Mouse (Mus musculus) ES-E14 (cell line): ENCODE measurements around the gene Arhgap31. TPM values are rescaled to one million over a fixed set of nuclear protein-coding genes. Genes with fewer than 3 reads are reported as not detected.

Source experiments
- DNase-seq: peaks from one replicate; pipeline ENCODE4 v3.0.0-alpha.2; 2013; ENCODE audit warnings: low read depth, low spot score
- H3K27ac ChIP-seq: 2 replicates; pipeline ENCODE4 v1.5.1; 2012; ENCODE audit warnings: low read depth, mild to moderate bottlenecking, low read length, moderate library complexity, mixed read lengths; ENCODE audit not compliant: poor library complexity, insufficient read depth, severe bottlenecking
- H3K36me3 ChIP-seq: 2 replicates; pipeline ENCODE4 v1.6.1; 2012; ENCODE audit warnings: mild to moderate bottlenecking, low read length, moderate library complexity, mixed read lengths; ENCODE audit not compliant: control insufficient read depth, poor library complexity, insufficient read depth, severe bottlenecking
- H3K4me1 ChIP-seq, 2 experiments: fragments of 150-350 bp in 1 of 2; sonication (generic) in 1 of 2; 2 replicates each; pipeline ENCODE4 v1.6.1; 2012; ENCODE audit warnings: low read length in 2 of 2, mild to moderate bottlenecking in 1 of 2, mixed read lengths in 1 of 2; ENCODE audit not compliant: control insufficient read depth in 2 of 2, insufficient read depth in 2 of 2, poor library complexity in 1 of 2
- H3K4me3 ChIP-seq, 2 experiments: fragments of 150-350 bp in 1 of 2; sonication (generic) in 1 of 2; 2 replicates each; pipeline ENCODE4 v1.5.1; 2012; ENCODE audit warnings: low read length in 2 of 2, low read depth in 1 of 2, mild to moderate bottlenecking in 1 of 2, mixed read lengths in 1 of 2; ENCODE audit not compliant: insufficient read depth in 1 of 2, poor library complexity in 1 of 2, severe bottlenecking in 1 of 2
- H3K9ac ChIP-seq: 2 replicates; pipeline ENCODE4 v1.6.1; 2012; ENCODE audit warnings: low read depth, mild to moderate bottlenecking, low read length, mixed read lengths; ENCODE audit not compliant: poor library complexity, insufficient read depth, severe bottlenecking
- H3K9me3 ChIP-seq: fragments of 150-350 bp; sonication (generic); 2 replicates; pipeline ENCODE4 v1.6.1; 2012; ENCODE audit warnings: low read depth, mild to moderate bottlenecking, low read length; ENCODE audit not compliant: control insufficient read depth, insufficient read depth
- CHD2 ChIP-seq: IDR thresholded peaks from 2 replicates; pipeline ENCODE4 v1.6.1; 2014; ENCODE audit warnings: mild to moderate bottlenecking, low read depth, low read length, inconsistent platforms
- HCFC1 ChIP-seq: IDR thresholded peaks from 2 replicates; pipeline ENCODE4 v1.6.1; 2012; ENCODE audit warnings: low read length, inconsistent platforms, borderline replicate concordance; ENCODE audit not compliant: insufficient read depth
- MAFK ChIP-seq: IDR thresholded peaks from 2 replicates; pipeline ENCODE4 v1.6.1; 2014; ENCODE audit warnings: mild to moderate bottlenecking, low read depth, low read length, inconsistent platforms; ENCODE audit not compliant: insufficient read depth
- ZC3H11A ChIP-seq: IDR thresholded peaks from 2 replicates; pipeline ENCODE4 v1.6.1; 2012; ENCODE audit warnings: low read depth, mild to moderate bottlenecking, inconsistent platforms, low read length, borderline replicate concordance
- ZNF384 ChIP-seq: IDR thresholded peaks from 2 replicates; pipeline ENCODE4 v1.6.1; 2012; ENCODE audit warnings: low read depth, low read length, inconsistent platforms
- in situ Hi-C, 2 experiments: fragments of 600-800 bp; cut with MboI; formaldehyde crosslinking; loops; one replicate each; pipeline ENCODE4 v1.15.1; 2025; ENCODE audit warnings: low sequenced_read_pairs in 2 of 2, inconsistent platforms in 1 of 2; ENCODE audit not compliant: unreplicated experiment in 2 of 2
- total RNA-seq: library from RNA; depleted of rRNA; stranded (reverse); fragments of 300-350 nt; gene quantifications from 2 replicates; pipeline ENCODE4 v1.2.3, GENCODE M21; 2012

Arhgap31 gene
- total RNA-seq, 1 experiment = 1.0 TPM

DNA sequence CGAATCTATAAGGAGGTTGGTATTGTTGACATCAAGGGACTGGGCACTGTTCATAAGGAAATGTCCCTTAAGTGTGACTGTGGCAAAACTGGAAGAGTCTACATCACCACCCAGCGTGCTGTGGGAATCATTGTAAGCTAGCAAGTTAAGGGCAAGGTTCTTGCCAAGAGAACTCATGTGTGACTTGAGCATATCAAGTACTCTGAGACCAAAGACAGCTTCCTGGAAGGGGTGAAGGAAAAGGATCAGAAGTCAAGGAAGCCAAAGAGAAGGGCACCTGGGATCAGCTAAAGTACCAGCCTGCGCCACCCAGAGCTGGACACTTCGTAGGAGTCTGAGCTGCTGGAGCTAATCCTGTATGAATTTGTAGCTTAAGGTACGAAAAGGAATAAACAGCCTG is 47.2 kb upstream of the Arhgap31 start:
- DNase-seq = no peak
- in situ Hi-C loops = no loop called here
- H3K9me3 ChIP-seq = no peaks in the 10 kb centered on the region
- peaks cover 2% of the 10 kb centered on the region; the same call in 1 of the 2 replicates for H3K36me3 ChIP-seq
- no peak overlapping the region for H3K4me3 ChIP-seq
- no peaks in the 10 kb centered on the region for H3K4me1 ChIP-seq
- no peak overlapping the region for H3K9ac ChIP-seq
- TF ChIP-seq ZC3H11A = no peak
- no peak for TF ChIP-seq HCFC1
- TF ChIP-seq CHD2 = no peak
- no peak for TF ChIP-seq MAFK
- H3K27ac ChIP-seq = no peak overlapping the region

DNA sequence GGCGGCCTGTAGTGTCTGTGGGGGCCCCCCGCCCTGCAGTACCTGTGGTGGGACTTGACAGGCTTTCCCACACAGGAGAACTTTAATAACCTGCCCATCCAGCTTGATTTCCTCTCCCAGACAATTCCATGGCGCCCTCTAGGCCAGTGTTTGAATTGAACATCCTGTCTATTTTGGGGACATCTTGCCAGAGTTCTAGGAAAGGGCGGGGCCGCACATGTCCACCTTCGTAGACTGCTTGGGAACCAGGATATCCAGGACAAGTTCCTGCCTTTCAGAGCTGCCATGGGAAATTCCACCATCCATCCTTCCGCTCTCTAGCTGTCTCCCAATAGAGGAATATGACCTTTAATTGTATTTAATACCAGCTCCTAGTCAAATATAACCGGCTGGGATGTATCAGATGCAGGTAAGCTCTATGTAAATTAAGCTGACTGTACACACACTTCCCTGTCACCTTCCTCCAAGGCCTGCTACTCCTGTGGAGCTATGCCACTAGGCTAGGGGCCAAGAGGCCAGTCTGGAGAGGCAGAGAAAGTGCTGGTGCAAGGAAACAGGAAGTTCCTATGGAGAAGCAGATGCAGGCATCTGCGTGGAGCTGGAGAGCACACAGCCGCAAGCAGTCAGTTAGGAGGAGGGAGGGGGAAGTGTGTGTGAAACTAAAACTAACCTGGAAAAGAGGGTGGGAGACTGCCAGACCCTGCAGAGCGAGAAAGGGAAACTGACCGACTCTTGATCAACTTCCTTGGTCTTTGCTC is 45.2 kb upstream of the Arhgap31 start:
- H3K9ac ChIP-seq = no peak overlapping the region
- no peak overlapping the region for H3K4me3 ChIP-seq
- peaks cover 2% of the 10 kb centered on the region; the same call in 1 of the 2 replicates for H3K36me3 ChIP-seq
- in situ Hi-C loops = no loop called here
- no peaks in the 10 kb centered on the region for H3K9me3 ChIP-seq
- no peak for DNase-seq
- no peak overlapping the region for H3K27ac ChIP-seq
- no peaks in the 10 kb centered on the region for H3K4me1 ChIP-seq
- no peak for TF ChIP-seq HCFC1

DNA sequence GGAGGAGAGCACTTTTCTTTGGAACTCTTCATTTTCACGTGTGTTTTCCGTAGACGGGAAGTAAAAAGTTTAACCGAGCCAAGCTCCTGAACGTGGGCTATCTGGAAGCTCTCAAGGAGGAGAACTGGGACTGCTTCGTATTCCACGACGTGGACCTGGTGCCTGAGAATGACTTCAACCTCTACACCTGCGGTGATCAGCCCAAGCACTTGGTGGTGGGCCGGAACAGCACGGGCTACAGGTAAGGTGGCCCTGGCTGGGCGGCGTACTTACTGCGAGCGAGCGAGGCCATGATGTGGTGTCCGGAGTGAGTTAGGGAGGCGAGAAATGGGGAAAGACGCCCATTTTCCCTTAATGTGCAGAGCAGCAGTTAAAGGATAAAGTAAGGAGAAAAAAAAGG is 44.6 kb upstream of the Arhgap31 start:
- no peak overlapping the region for H3K9ac ChIP-seq
- no peaks in the 10 kb centered on the region for H3K9me3 ChIP-seq
- in situ Hi-C loops = no loop called here
- H3K27ac ChIP-seq = no peak overlapping the region
- no peak overlapping the region for H3K4me3 ChIP-seq
- no peak for DNase-seq
- H3K36me3 ChIP-seq = peaks cover 2% of the 10 kb centered on the region; the same call in 1 of the 2 replicates
- no peaks in the 10 kb centered on the region for H3K4me1 ChIP-seq
- TF ChIP-seq ZC3H11A = no peak
- no peak for TF ChIP-seq MAFK
- no peak for TF ChIP-seq ZNF384
- TF ChIP-seq HCFC1 = no peak
- TF ChIP-seq CHD2 = no peak

DNA sequence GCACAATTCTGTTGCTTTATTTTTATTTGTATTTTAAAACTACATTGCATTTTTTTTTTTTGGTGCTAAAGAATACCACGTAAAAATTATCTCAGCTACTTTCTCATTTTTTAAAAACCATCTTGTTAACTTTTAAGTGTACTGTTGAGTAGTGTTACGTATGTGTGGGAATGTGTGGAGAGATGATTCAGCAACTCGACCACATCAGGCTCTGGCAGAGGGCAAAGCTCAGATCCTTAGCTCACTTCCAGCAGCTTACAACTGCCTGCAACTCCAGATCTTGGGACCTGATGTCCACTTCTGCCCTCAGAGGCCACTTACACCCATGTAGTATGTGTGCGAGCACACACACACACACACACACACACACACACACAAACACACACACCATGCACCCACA is 43.5 kb upstream of the Arhgap31 start:
- in situ Hi-C loops = no loop called here
- Histone ChIP-seq H3K4me3 (no peak overlapping the region), H3K36me3 (peaks cover 2% of the 10 kb centered on the region; the same call in 1 of the 2 replicates), H3K27ac (no peak overlapping the region), H3K4me1 (no peaks in the 10 kb centered on the region), H3K9ac (no peak overlapping the region), H3K9me3 (no peaks in the 10 kb centered on the region)
- no peak for DNase-seq
- TF ChIP-seq HCFC1 = no peak
- TF ChIP-seq ZNF384 = no peak
- no peak for TF ChIP-seq MAFK
- no peak for TF ChIP-seq CHD2
- TF ChIP-seq ZC3H11A = no peak

DNA sequence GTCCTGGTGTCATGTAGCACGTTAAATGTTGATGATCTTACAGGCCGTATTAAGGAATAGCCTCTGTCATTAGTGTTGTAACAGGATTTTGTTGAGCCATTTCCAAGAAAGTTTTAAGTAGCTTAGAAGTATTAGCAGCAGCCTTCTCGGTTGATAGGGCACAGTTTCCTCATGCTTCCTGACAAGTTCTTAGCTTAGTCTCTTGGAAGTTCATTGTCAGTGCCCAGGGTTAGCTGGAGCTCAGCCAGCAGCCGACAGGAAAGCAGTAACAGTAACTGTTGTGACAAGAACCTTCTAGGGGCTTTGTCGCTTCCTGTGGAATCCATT is 43.1 kb upstream of the Arhgap31 start:
- Histone ChIP-seq H3K27ac (no peak overlapping the region), H3K4me1 (no peaks in the 10 kb centered on the region), H3K9ac (no peak overlapping the region), H3K4me3 (no peak overlapping the region), H3K9me3 (no peaks in the 10 kb centered on the region), H3K36me3 (peaks cover 2% of the 10 kb centered on the region; the same call in 1 of the 2 replicates)
- TF ChIP-seq CHD2 = no peak
- TF ChIP-seq ZC3H11A = no peak
- no peak for TF ChIP-seq MAFK
- no peak for TF ChIP-seq ZNF384
- TF ChIP-seq HCFC1 = no peak
- DNase-seq = no peak
- in situ Hi-C loops = no loop called here
